Mouse (Mus musculus): ENCODE data around the gene Tfdp1.
A peak's percentile ranks its signal among the peaks of the same experiment; 100 is the strongest.

DNA sequence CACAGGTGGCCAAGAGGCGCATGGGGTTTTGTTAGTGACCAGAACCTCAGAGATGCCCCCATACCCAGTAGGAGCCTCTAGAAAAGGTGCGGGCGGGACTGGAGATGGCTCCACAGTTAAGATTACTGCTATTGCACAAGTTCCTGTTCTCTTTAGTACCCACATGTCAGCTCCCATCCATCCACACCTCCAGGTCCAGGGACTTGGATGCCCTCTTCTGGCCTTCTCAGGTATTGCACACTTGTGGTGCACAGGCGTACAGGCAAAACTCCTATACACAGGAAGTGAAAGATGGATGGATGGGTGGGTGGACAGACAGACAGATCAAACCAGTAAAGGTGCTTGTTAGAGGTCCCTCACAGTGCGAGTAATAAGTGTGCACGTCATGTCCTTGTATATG, 23.3 kb downstream of the Tfdp1 start:
- no peak for TF ChIP-seq POLR2A (IDR thresholded peaks at IDR 0.05; ENCODE audit: control insufficient read depth, low read depth, low read length)
- TF ChIP-seq CTCF (IDR thresholded peaks at IDR 0.05; ENCODE audit: control insufficient read depth, insufficient read depth, insufficient replicate concordance, low read depth, low read length) = peak; percentile 58; the same call in 1 of the 2 replicates

Measured in testis, adult 2 months (tissue).